Mouse (Mus musculus) thymus, adult 18-20 months (tissue): Measurements from ENCODE around the gene Gm21887.
A peak's percentile ranks its signal among the peaks of the same experiment; 100 is the strongest.
"Not testable (repeated sequence)": the region's sequence is repeated elsewhere in the genome, so short reads cannot be mapped to it uniquely, and the experiment has no call there.

Source experiments
- DNase-seq, 2 experiments: peaks; one replicate each; pipeline ENCODE4 v3.0.0; 2022; ENCODE audit warnings: mixed read lengths in 2 of 2

Gm21887 gene

DNA sequence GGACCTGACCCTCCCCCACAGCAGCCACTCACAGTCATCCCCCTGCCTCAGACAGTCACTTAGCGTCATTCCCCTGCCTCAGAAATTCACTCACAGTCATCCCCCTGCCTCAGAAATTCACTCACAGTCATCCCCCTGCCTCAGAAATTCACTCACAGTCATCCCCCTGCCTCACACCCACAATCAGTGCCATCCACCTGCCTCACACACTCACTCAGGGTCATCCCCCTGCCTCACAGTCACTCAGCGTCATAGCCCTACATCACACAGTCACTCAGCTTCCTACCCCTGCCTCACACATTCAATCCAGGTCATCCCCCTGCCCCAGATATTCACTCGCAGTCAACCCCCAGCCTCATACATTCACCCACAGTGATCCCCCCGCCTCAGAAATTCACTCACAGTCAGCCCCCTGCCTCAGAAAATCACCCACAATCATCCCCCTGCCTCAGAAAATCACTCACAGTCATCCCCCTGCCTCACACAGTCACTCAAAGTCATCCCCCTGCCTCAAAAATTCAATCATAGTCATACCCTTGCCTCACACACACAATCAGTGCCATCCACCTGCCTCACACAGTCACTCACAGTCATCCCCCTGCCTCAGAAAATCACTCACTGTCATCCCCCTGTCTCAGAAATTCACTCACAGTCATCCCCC is 10.8 kb upstream of the Gm21887 start:
- not testable (repeated sequence) for DNase-seq

DNA sequence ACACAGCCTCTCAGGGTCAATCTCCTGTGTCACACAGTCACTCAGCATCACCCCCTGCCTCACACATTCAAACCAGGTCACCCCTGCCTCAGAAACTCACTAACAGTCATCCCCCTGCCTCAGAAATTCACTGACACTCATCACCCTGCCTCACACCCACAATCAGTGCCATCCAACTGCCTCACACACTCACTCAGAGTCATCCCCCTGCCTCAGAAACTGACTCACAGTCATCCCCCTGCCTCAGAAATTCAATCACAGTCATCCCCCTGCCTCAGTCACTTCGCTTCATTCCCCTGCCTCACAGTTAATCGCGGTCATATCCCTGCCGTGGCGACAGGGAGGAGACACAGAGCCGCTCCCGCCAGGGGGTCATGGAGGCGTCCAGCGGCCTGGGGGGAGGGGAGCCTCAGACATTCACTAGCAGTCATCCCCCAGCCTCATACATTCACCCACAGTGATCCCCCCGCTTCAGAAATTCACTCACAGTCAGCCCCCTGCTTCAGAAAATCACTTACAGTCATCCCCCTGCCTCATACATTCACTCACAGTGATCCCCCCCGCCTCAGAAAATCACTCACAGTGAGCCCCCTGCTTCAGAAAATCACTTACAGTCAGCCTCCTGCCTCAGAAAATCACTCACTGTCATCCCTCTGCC is 10.1 kb upstream of the Gm21887 start:
- DNase-seq, result peak; percentile 58 to 93

DNA sequence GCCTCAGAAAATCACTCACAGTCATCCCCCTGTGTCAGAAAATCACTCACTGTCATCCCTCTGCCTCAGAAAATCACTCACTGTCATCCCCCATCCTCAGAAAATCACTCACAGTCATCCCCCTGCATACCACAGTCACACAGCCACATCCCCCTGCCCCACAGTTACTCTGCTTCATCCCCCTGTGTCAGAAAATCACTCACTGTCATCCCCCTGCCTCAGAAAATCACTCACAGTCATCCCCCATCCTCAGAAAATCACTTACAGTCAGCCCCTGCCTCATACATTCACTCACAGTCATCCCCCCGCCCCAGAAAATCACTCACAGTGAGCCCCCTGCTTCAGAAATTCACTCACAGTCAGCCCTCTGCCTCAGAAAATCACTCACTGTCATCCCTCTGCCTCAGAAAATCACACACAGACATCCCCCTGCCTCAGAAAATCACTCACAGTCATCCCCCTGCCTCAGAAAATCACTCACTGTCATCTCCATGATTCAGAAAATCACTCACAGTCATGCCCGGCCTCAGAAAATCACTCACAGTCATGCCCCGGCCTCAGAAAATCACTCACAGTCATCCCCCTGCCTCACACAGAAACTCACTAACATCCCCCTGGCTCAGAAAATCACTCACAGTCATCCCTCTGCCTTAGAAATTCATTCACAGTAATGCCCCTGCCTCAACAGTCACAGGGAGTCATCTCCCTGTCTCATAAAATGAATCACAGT is 9.4 kb upstream of the Gm21887 start:
- not testable (repeated sequence) for DNase-seq

DNA sequence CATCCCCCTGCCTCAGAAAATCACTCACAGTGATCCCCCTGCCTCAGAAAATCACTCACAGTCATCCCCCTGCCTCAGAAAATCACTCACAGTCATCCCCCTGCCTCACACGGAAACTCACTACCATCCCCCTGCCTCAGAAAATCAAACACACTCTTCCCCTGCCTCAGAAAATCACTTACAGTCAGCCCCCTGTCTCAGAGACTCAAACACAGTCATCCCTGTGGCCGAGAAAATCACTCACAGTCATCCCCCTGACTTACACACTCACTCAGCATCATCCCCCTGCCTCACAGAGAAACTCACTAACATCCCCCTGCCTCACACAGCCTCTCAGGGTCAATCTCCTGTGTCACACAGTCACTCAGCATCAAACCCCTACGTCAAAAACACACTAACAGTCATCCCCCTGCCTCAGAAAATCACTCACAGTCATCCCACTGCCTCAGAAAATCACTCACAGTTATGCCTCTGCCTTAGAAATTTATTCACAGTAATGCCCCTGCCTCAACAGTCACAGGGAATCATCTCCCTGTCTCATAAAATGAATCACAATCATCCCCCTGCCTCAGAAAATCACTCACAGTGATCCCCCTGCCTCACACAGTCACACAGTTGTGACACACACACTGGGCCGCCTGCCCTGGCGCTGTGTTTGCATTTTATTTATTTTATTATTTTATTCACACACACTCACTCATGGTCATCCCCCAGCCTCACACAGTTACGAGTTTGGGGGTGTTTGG is 8.6 kb upstream of the Gm21887 start:
- DNase-seq, result not testable (repeated sequence)

DNA sequence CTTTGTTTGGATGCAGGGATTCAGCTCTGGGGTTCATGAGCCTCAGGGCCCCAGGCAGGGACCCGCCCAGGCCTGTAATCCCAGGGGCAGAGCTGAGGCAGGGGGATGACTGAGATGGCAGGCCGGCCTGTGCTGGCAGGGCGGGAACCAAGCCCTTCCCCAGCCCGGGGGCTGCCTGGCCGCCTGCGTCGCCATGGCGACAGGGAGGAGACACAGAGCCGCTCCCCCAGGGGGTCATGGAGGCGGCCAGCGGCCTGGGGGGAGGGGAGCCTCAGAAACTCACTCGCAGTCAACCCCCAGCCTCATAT is 8.1 kb upstream of the Gm21887 start:
- not testable (repeated sequence) for DNase-seq

DNA sequence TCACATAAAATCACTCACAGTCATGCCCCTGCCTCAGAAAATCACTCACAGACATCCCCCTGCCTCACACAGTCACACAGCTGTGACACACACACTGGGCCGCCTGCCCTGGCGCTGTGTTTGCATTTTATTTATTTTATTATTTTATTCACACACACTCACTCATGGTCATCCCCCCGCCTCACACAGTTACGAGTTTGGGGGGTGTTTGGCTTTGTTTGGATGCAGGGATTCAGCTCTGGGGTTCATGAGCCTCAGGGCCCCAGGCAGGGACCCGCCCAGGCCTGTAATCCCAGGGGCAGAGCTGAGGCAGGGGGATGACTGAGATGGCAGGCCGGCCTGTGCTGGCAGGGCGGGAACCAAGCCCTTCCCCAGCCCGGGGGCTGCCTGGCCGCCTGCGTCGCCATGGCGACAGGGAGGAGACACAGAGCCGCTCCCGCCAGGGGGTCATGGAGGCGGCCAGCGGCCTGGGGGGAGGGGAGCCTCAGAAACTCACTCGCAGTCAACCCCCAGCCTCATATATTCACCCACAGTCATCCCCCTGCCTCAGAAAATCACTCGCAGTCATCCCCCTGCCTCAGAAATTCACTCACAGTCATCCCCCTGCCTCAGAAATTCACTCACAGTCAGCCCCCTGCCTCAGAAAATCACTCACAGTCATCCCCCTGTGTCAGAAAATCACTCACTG is 6.8 kb upstream of the Gm21887 start:
- peak in 1 of 2 experiments; percentile 74 for DNase-seq

DNA sequence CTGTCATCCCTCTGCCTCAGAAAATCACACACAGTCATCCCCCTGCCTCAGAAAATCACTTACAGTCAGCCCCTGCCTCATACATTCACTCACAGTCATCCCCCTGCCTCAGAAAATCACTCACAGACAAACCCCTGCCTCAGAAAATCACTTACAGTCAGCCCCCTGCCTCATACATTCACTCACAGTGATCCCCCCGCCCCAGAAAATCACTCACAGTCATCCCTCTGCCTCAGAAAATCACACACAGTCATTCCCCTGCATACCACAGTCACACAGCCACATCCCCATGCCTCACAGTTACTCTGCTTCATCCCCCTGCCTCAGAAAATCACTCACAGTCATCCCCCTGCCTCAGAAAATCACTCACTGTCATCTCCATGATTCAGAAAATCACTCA is 5.9 kb upstream of the Gm21887 start:
- DNase-seq, result not testable (repeated sequence)

DNA sequence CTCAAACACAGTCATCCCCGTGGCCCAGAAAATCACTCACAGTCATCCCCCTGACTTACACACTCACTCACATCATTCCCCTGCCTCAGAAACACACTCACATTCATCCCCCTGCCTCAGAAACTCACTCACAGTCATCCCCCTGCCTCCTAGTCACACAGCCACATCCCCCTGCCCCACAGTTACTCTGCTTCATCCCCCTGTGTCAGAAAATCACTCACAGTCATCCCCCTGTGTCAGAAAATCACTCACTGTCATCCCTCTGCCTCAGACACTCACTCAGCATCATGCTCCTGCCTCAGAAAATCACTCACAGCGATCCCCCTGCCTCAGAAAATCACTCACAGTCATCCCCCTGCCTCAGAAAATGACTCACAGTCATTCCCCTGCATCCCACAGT is 5.2 kb upstream of the Gm21887 start:
- not testable (repeated sequence) for DNase-seq

DNA sequence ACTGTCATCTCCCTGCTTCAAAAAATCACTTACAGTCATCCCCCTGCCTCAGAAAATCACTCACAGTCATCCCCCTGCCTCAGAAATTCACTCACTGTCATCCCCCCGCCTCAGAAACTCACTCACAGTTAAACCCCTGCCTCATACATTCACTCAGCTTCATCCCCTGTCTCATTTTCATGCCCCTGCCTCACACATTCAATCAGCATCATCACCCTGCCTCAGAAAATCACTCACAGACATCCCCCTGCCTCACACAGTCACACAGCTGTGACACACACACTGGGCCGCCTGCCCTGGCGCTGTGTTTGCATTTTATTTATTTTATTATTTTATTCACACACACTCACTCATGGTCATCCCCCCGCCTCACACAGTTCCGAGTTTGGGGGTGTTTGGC is 4.7 kb upstream of the Gm21887 start:
- DNase-seq, result not testable (repeated sequence)

DNA sequence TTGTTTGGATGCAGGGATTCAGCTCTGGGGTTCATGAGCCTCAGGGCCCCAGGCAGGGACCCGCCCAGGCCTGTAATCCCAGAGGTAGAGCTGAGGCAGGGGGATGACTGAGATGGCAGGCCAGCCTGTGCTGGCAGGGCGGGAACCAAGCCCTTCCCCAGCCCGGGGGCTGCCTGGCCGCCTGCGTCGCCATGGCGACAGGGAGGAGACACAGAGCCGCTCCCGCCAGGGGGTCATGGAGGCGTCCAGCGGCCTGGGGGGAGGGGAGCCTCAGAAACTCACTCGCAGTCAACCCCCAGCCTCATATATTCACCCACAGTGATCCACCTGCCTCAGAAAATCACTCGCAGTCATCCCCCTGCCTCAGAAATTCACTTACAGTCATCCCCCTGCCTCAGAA is 4.3 kb upstream of the Gm21887 start:
- DNase-seq, result peak; percentile 60 to 81

DNA sequence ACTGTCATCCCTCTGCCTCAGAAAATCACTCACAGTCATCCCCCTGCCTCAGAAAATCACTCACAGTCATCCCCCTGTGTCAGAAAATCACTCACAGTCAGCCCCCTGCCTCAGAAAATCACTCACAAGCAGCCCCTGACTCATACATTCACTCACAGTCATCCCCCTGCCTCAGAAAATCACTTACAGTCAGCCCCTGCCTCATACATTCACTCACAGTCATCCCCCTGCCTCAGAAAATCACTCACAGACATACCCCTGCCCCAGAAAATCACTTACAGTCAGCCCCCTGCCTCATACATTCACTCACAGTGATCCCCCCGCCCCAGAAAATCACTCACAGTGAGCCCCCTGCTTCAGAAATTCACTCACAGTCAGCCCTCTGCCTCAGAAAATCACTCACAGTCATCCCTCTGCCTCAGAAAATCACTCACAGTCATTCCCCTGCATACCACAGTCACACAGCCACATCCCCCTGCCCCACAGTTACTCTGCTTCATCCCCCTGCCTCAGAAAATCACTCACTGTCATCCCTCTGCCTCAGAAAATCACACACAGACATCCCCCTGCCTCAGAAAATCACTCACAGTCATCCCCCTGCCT is 3.7 kb upstream of the Gm21887 start:
- DNase-seq, result not testable (repeated sequence)

DNA sequence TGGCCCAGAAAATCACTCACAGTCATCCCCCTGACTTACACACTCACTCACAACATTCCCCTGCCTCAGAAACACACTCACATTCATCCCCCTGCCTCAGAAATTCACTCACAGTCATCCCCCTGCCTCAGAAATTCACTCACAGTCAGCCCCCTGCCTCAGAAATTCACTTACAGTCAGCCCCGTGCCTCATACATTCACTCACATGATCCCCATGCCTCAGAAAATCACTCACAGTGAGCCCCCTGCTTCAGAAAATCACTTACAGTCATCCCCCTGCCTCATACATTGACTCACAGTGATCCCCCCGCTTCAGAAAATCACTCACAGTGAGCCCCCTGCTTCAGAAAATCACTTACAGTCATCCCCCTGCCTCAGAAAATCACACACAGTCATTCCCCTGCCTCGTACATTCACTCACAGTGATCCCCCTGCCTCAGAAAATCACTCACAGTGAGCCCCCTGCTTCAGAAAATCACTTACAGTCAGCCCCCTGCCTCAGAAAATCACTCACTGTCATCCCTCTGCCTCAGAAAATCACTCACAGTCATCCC is 2.7 kb upstream of the Gm21887 start:
- peak in 1 of 2 experiments; percentile 57 for DNase-seq

DNA sequence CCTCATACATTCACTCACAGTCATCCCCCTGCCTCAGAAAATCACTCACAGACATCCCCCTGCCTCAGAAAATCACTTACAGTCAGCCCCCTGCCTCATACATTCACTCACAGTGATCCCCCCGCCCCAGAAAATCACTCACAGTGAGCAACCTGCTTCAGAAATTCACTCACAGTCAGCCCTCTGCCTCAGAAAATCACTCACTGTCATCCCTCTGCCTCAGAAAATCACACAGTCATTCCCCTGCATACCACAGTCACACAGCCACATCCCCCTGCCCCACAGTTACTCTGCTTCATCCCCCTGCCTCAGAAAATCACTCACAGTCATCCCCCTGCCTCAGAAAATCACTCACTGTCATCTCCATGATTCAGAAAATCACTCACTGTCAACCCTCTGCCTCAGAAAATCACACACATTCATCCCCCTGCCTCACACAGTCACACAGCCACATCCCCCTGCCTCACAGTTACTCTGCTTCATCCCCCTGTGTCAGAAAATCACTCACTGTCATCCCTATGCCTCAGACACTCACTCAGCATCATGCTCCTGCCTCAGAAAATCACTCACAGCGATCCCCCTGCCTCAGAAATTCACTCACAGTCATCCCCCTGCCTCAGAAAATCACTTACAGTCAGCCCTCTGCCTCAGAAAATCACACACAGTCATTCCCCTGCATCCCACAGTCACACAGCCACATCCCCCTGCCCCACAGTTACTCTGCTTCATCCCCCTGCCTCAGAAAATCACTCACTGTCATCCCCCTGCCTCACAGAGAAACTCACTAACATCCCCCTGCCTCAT is 1.9 kb upstream of the Gm21887 start:
- DNase-seq, result peak in 1 of 2 experiments; percentile 62

DNA sequence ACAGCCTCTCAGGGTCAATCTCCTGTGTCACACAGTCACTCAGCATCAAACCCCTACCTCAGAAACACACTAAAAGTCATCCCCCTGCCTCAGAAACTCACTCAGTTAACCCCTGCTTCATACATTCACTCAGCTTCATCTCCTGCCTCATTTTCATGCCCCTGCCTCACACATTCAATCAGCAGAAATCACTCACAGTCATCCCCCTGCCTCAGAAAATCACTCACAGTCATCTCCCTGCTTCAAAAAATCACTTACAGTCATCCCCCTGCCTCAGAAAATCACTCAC is 1.3 kb upstream of the Gm21887 start:
- DNase-seq, result not testable (repeated sequence)

DNA sequence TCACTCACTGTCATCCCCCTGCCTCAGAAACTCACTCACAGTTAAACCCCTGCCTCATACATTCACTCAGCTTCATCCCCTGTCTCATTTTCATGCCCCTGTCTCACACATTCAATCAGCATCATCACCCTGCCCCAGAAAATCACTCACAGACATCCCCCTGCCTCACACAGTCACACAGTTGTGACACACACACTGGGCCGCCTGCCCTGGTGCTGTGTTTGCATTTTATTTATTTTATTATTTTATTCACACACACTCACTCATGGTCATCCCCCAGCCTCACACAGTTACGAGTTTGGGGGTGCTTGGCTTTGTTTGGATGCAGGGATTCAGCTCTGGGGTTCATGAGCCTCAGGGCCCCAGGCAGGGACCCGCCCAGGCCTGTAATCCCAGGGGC is 875 bp upstream of the Gm21887 start:
- peak in 1 of 2 experiments; percentile 88 for DNase-seq

DNA sequence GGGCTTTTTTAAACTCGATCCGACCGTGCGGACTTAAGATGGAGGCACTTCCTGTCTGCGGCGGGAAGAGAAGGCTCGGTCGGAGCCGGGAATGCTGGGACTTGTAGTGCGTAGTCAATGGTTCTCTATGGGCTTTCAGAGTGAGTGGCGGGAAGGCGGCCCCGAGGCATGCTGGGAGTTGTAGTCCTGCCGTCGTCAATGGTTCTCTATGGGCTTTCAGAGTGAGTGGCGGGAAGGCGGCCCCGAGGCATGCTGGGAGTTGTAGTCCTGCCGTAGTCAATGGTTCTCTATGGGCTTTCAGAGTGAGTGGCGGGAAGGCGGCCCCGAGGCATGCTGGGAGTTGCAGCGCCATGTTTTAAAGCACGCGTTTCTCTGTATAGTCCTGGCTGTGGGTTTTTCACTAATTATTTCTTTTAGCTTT is 352 bp downstream of the Gm21887 start:
- DNase-seq, result peak; percentile 100

DNA sequence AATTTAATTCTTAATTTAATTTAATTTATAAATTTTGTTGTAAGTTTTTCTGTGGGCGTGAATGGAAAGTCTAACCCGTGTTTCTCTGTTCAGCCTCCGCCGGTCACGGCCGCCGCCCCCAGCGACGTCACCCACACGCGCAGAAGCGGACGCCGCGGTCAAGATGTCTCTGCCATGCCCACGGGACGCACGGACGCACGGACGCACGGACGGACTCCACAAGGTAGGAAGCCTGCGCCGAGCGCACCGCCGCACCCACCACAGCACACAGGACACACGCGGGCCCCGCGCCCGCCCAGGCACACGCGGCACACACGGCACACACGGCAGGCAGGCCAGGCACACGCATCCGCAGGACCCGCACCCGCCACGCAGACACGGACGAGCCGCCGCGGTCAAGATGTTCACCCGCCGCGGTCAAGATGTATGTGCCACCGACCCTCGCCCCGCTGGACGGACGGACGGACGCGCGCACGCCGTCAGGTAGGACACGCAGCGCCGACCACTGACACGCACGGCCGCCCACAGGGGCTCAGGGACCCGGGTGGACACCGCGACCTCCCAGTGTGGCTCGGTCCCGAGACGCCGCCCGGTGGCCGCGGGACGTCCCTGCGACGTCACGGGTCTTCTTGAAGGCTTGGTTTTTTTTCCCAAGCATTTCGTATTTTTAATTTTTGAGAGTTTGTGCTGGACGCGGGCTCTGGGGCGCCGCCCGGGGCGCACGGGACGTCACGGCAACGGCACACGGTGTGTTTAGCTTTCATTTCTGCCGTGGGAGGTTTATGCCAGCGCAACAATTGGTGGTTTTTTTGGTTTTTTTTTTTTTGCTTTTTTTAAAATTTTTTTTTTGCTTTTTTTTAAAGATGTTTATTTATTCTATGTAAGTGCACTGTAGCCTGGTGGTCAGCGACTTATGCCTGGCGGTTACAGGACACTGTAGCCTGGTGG is 1.4 kb downstream of the Gm21887 start:
- peak; percentile 58 to 95 for DNase-seq

DNA sequence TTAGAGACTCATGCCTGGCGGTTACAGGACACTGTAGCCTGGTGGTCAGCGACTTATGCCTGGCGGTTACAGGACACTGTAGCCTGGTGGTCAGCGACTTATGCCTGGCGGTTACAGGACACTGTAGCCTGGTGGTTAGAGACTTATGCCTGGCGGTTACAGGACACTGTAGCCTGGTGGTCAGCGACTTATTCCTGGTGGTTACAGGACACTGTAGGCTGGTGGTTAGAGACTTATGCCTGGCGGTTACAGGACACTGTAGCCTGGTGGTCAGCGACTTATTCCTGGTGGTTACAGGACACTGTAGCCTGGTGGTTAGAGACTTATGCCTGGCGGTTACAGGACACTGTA is 2.0 kb downstream of the Gm21887 start:
- peak in 1 of 2 experiments; percentile 65 for DNase-seq

DNA sequence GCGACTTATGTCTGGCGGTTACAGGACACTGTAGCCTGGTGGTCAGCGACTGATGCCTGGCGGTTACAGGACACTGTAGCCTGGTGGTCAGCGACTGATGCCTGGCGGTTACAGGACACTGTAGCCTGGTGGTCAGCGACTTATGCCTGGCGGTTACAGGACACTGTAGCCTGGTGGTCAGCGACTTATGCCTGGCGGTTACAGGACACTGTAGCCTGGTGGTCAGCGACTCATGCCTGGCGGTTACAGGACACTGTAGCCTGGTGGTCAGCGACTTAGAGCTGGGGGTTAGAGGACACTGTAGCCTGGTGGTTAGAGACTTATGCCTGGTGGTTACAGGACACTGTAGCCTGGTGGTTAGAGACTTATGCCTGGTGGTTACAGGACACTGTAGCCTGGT is 4.0 kb downstream of the Gm21887 start:
- peak in 1 of 2 experiments; percentile 50 for DNase-seq

DNA sequence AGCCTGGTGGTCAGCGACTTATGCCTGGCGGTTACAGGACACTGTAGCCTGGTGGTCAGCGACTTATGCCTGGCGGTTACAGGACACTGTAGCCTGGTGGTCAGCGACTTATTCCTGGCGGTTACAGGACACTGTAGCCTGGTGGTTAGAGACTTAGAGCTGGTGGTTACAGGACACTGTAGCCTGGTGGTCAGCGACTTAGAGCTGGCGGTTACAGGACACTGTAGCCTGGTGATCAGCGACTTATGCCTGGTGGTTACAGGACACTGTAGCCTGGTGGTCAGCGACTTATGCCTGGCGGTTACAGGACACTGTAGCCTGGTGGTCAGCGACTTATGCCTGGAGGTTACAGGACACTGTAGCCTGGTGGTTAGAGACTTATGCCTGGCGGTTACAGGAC is 4.6 kb downstream of the Gm21887 start:
- not testable (repeated sequence) for DNase-seq
